Mouse (Mus musculus): ENCODE results near the gene Gstm7. TPM values are rescaled to one million over a fixed set of nuclear protein-coding genes. Genes with fewer than 3 reads are reported as not detected.
"Not testable (repeated sequence)": the region's sequence is repeated elsewhere in the genome, so short reads cannot be mapped to it uniquely, and the experiment has no call there.

Gene Gstm7
- polyA plus RNA-seq, 1 experiment, result 4.9 TPM

DNA sequence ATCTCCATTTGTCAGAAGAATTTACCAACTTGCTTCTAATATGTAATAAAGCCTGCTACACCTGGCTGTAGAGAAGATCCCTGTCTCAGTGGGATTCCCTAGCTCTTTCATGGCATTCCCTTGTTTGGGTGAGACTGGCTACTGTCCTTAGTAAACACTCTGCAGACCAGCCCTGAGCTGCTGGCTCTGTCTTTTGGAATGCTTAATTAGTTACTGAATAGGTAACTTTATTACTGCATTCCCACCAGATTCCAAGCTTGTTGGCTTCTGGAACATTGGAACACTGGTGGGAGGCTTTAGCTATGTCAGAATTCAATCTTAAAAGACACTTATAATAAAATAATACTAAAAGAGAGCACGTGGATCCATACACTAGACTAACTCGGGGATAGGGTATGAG is 42.4 kb downstream of the Gstm7 start:
- DNase-seq (ENCODE audit: low read depth, low spot score), result not testable (repeated sequence)
- WGBS, result 47% methylated on average over 2 of the region's 2 CpGs

DNA sequence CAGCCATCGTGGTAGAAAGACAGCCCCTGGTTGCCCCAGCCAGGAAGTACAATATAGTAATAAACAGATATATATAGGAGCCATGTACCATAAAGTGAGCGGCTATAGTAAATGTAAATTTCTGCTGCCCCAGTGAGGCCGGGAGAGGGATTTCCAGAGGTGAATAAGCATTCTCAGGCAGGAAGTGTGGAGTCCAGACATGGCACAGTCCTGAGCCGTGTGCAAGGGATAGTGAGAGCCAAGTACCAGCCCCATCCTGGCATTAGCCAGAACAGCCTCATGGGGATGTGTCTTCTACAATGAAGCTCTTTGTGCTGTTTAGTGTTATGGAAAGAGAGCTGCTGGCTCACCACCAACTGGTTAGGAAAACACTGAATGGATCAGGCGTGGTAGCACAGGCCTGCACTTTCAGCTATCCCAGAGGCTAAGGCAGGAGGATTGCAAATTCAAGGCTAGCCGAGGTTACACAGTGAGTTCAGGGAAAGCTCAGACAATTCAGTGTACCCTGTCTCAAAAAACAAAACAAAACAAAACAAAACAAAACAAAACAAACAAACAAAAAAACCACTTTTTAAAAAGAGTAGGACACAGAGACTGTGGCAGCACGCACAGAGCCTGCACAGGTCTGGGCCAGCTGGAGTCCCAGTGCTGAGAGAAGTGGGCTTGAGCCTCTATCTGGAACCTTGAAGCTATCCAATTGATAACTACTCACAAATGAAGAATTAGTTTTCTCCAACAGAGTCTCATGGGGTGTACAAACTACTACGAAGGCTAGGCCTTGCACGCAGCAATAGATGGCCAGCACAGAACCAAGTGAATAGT is 43.7 kb downstream of the Gstm7 start:
- no peak for DNase-seq (ENCODE audit: low read depth, low spot score)
- 38% methylated on average over 9 of the region's 9 CpGs for WGBS

DNA sequence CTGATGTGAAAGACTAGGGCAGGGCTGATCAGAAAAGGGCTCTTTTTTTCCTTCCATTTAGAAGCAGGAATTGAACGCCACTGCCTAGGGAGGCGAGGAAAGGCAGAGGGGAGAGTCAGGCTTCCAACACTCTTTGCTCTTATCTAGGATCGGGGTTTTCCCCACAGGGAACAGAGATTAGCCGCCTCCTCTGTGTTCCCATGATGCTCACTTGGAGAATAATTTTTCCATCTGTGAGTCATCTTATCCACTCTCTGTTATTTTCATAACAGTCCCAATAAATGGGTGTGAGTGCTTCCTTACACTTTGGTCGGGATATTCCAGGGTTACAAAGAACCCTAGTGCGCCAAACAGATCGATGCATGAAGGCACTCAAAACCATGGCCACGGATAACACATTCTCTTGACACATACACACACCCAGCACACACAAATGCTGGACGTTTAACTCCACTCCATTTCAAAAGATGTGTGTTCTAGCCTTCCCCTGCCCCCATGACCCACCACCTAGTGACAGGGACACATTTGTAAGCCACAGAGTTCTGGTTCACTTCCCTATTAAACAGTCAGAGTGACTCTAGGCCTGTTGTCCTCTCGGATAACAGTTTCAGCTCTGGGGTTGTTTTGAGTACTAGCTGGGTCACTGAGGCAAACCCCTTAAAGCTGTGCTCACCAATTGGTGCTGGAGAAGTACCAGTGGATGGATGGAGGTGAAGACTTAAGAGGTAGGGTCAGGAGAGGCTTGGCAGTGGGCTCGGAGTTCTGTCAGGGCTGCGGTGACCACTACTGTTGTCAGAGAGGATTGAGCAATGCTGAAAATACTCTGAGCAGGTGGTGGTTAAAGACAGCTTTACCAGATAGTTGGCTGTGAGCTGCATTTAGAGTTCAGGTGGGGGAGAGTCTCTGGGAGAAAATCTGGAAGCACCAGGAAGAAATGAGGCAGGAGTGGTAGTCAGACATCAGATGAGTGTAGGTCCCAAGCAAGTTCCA is 53.6 kb downstream of the Gstm7 start:
- 22% methylated on average over 12 of the region's 12 CpGs for WGBS
- DNase-seq (ENCODE audit: low read depth, low spot score), result no peak

DNA sequence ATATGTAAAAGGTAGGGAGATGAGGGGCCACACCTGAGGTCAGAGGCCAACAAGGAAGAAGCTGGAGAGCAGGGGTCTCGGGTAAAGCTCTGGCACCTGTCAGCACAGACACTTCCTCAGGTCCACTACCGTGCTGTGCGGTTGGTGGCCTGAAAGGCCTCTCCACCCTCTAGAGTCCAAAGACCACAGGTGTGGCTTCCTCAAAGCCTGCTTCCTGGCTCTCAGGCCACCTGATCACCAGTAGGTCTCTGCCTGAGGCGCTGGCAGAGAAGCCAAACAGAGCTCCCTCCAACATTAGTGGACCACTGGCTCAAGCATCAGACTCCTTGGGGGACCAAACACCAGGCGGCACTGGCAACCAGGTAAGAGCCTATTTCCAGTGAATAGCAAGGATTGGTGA is 54.6 kb downstream of the Gstm7 start, which contains the start of gene Eps8l3:
Gene Eps8l3 (plus strand): TSS at position 225 of the 400 bp plus-strand sequence.
- 32% methylated on average over 5 of the region's 5 CpGs for whole genome bisulfite sequencing

More for the DNA sequence above, 54.6 kb downstream of the Gstm7 start, which contains the start of gene Eps8l3:
- no peak for DNase-seq (ENCODE audit: low read depth, low spot score)

Other genes starting within 250 kb of the Gstm7 start
- 35.8 and 54.7 TPM in 2 replicates for gene Ahcyl1, start 235.3 kb downstream of the Gstm7 start, polyA plus RNA-seq (2012; rRNA removed)
- 8.0 and 9.5 TPM in 2 replicates for gene Csf1, start 171.3 kb downstream of the Gstm7 start, polyA plus RNA-seq (2012; rRNA removed)
- 161 and 294 TPM in 2 replicates for gene Eps8l3, start 54.6 kb downstream of the Gstm7 start, polyA plus RNA-seq (2012; rRNA removed)
- 25.5 and 27.8 TPM in 2 replicates for gene Gstm5, start 36.0 kb downstream of the Gstm7 start, polyA plus RNA-seq (2012; rRNA removed)
- 2.4 and 8.6 TPM in 2 replicates for gene Gstm6, start 11.9 kb upstream of the Gstm7 start, polyA plus RNA-seq (2012; rRNA removed)
- 11.5 and 90.4 TPM in 2 replicates for gene Gstm3, start 37.5 kb upstream of the Gstm7 start, polyA plus RNA-seq (2012; rRNA removed)
- 40.2 and 44.1 TPM in 2 replicates for gene Gstm2, start 54.6 kb upstream of the Gstm7 start, polyA plus RNA-seq (2012; rRNA removed)
- gene Gstm1, start 86.2 kb upstream of the Gstm7 start, polyA plus RNA-seq (2012; rRNA removed), result 109 and 157 TPM in 2 replicates
- 9.9 and 10.0 TPM in 2 replicates for gene Gstm4, start 113.1 kb upstream of the Gstm7 start, polyA plus RNA-seq (2012; rRNA removed)
- gene Ampd2, start 154.8 kb upstream of the Gstm7 start, polyA plus RNA-seq (2012; rRNA removed), result 82.4 and 101 TPM in 2 replicates
- 1.6 and 2.1 TPM in 2 replicates for gene Gnat2, start 161.0 kb upstream of the Gstm7 start, polyA plus RNA-seq (2012; rRNA removed)
- gene Gnai3, start 214.3 kb upstream of the Gstm7 start, polyA plus RNA-seq (2012; rRNA removed), result 35.7 and 47.2 TPM in 2 replicates
- gene Gpr61, start 223.1 kb upstream of the Gstm7 start, polyA plus RNA-seq (2012; rRNA removed), result 0.04 TPM in 2 replicates